Mouse (Mus musculus) cortical plate, adult 2 months (tissue): ENCODE results near the gene Abat.

Source experiments
- CTCF ChIP-seq: fragments of 200-500 bp; IDR thresholded peaks from 2 replicates; pipeline ENCODE4 v1.5.1; 2011; ENCODE audit warnings: mild to moderate bottlenecking, control low read depth, low read length; ENCODE audit not compliant: insufficient read depth; ENCODE audit errors: extremely low read depth
- POLR2A ChIP-seq: fragments of 200-500 bp; IDR thresholded peaks from 2 replicates; pipeline ENCODE4 v1.6.1; 2011; ENCODE audit warnings: mild to moderate bottlenecking, low read length, control low read depth; ENCODE audit not compliant: insufficient read depth; ENCODE audit errors: extremely low read depth

GRCm38 (mm10) chr16:8470132-8470531 is 43.1 kb upstream of the Abat start:
- TF ChIP-seq CTCF (no peak), POLR2A (no peak)
